ENCODE assay signal across 16 mouse cellular contexts in genomic region chr4:106261901-106262560, GRCm38 (mm10). TPM values are rescaled to one million over a fixed set of nuclear protein-coding genes. Genes with fewer than 3 reads are reported as not detected.
A peak's percentile ranks its signal among the peaks of the same experiment; 100 is the strongest.
DNase-seq lines count a peak whose midpoint lies in the region; ATAC-seq and TF ChIP-seq lines count a peak whose summit lies in the region.
"Had no signal": no experiment of that assay in that cellular context is flagged by ENCODE, and none has a peak within 500 bp of the region (broad histone marks: within the 10 kb centered on the region; RNA-seq: fewer than 3 reads in every experiment).

No protein-coding gene starts in this region.

- H3K27ac ChIP-seq in heart, embryonic 16.5 days (ENCODE audit: low read length): 0 out of 2 replicates have a peak overlapping the region, but pooled peaks have one; percentile 16
- H3K27ac ChIP-seq in left cerebral cortex, adult 2 months: no peak overlapping the region
- H3K27ac ChIP-seq in kidney, embryonic 16.5 days (ENCODE audit: low read length): peak overlapping the region; percentile 58
- H3K27ac ChIP-seq: midbrain, embryonic 12.5 days; neural tube, embryonic 13.5 days; stomach, postnatal 0 days had no signal

- intact Hi-C loops in heart, postnatal 14 days (cut with DNase I): loop anchor here (5.0 kb wide), 1 partner anchor 55 kb away; the partner anchor contains the start of gene Usp24
- intact Hi-C loops in left cerebral cortex, postnatal 36 days (cut with DNase I): no loop called here
- intact Hi-C loops in left cerebral cortex, adult 2 months (cut with DNase I): loop anchor here (2.0 kb wide), 1 partner anchor 55 kb away; the partner anchor contains the start of gene Usp24

- no peak for DNase-seq in heart, postnatal 14 days
- peak; percentile 14 to 19 for DNase-seq in left cerebral cortex, postnatal 36 days (ENCODE audit: low spot score in 2 of 2)
- DNase-seq in left cerebral cortex, adult 2 months (ENCODE audit: extremely low spot score in 1 of 2, low spot score in 2 of 2): no peak
- DNase-seq in brain, embryonic 18.5 days (ENCODE audit: low read depth, low spot score): peak; percentile 42
- DNase-seq in adrenal gland, postnatal 10 days: no peak
- DNase-seq: adrenal gland, postnatal 25 days; cerebellum, adult 8-10 months; embryo, embryonic 11 days; liver; lung, postnatal 14 days had no signal

- no peaks in the 10 kb centered on the region for H3K36me3 ChIP-seq in heart, embryonic 16.5 days (ENCODE audit: control insufficient read depth, insufficient read depth)
- H3K36me3 ChIP-seq in kidney, embryonic 16.5 days (ENCODE audit: insufficient read depth, low read length): no peaks in the 10 kb centered on the region
- H3K36me3 ChIP-seq: midbrain, embryonic 12.5 days; neural tube, embryonic 13.5 days had no signal

- no peak overlapping the region for H3K9ac ChIP-seq in heart, embryonic 16.5 days (ENCODE audit: low read length)
- no peak overlapping the region for H3K9ac ChIP-seq in kidney, embryonic 16.5 days (replicated peaks; ENCODE audit: low read length)
- H3K9ac ChIP-seq: midbrain, embryonic 12.5 days; neural tube, embryonic 13.5 days had no signal

- no peak overlapping the region for H3K4me2 ChIP-seq in heart, embryonic 16.5 days (ENCODE audit: low read depth, low read length)
- no peak overlapping the region for H3K4me2 ChIP-seq in kidney, embryonic 16.5 days (replicated peaks; ENCODE audit: low read depth, low read length)
- H3K4me2 ChIP-seq: midbrain, embryonic 12.5 days; neural tube, embryonic 13.5 days had no signal

- WGBS in heart, embryonic 16.5 days: 67% methylated on average over 3 of the region's 3 CpGs
- 66% methylated on average over 3 of the region's 3 CpGs for WGBS in kidney, embryonic 16.5 days

- no peak for ATAC-seq in heart, embryonic 16.5 days (replicated peaks; ENCODE audit: extremely low read depth, insufficient read depth, low FRiP score)
- ATAC-seq in kidney, embryonic 16.5 days (ENCODE audit: low FRiP score, low TSS enrichment): no peak
- ATAC-seq: Patski had no signal

- H3K4me1 ChIP-seq in heart, embryonic 16.5 days (ENCODE audit: control insufficient read depth, insufficient read depth, low read length): peaks cover 24% of the 10 kb centered on the region
- no peaks in the 10 kb centered on the region; the same call in none of the 2 replicates for H3K4me1 ChIP-seq in kidney, embryonic 16.5 days (ENCODE audit: insufficient read depth, low read length)
- H3K4me1 ChIP-seq: neural tube, embryonic 13.5 days had no signal

- H3K27me3 ChIP-seq in heart, embryonic 16.5 days (ENCODE audit: control insufficient read depth, insufficient read depth, low read length): no peaks in the 10 kb centered on the region
- no peaks in the 10 kb centered on the region for H3K27me3 ChIP-seq in kidney, embryonic 16.5 days (ENCODE audit: insufficient read depth, low read length)
- H3K27me3 ChIP-seq: midbrain, embryonic 12.5 days; neural tube, embryonic 13.5 days; Patski had no signal

- H3K9me3 ChIP-seq in heart, embryonic 16.5 days (replicated peaks; ENCODE audit: control insufficient read depth, low read length): no peaks in the 10 kb centered on the region
- no peaks in the 10 kb centered on the region for H3K9me3 ChIP-seq in kidney, embryonic 16.5 days (ENCODE audit: low read length)
- H3K9me3 ChIP-seq: midbrain, embryonic 12.5 days; neural tube, embryonic 13.5 days had no signal

- no peak overlapping the region for H3K4me3 ChIP-seq in heart, embryonic 16.5 days (ENCODE audit: low read length)
- no peak overlapping the region for H3K4me3 ChIP-seq in left cerebral cortex, adult 2 months
- H3K4me3 ChIP-seq in kidney, embryonic 16.5 days (ENCODE audit: low read length): no peak overlapping the region
- H3K4me3 ChIP-seq: midbrain, embryonic 12.5 days; neural tube, embryonic 13.5 days had no signal

- TF ChIP-seq CTCF in left cerebral cortex, adult 2 months (IDR thresholded peaks at IDR 0.05): no peak

RNA-seq across cellular contexts. Expression of gene Usp24, which starts 54.0 kb away (rescaled TPM):
- 5.5 and 7.0 TPM in 2 replicates for polyA plus RNA-seq in heart, embryonic 16.5 days (2015; fragmentation: Nextera tagmentation; extraction: Ambion mirVana)
- 10 to 100 TPM; 39.4 to 40.3 TPM for total RNA-seq in heart, postnatal 14 days (2021)
- total RNA-seq in left cerebral cortex, postnatal 36 days (2021): 10 to 100 TPM; 37.4 to 42.1 TPM
- total RNA-seq in left cerebral cortex, adult 2 months (2021): 10 to 100 TPM; 43.1 to 44.0 TPM
- 6.3 and 6.4 TPM in 2 replicates for polyA plus RNA-seq in kidney, embryonic 16.5 days (2015; fragmentation: Nextera tagmentation; extraction: Ambion mirVana)
- total RNA-seq in adrenal gland, postnatal 10 days (2021): 10 to 100 TPM; 31.0 to 43.6 TPM

Comparison
In these comparisons a context has a peak if more than half of its experiments do, and no peak if none do; other contexts are left out.
1. DNase-seq: peak in left cerebral cortex, postnatal 36 days (2 of 2) and brain, embryonic 18.5 days (single experiment); none in heart, postnatal 14 days (0 of 2), left cerebral cortex, adult 2 months (0 of 2) and adrenal gland, postnatal 10 days (single experiment).